Mouse (Mus musculus): ENCODE results near the gene Psg17.
"Not testable (repeated sequence)": the region's sequence is repeated elsewhere in the genome, so short reads cannot be mapped to it uniquely, and the experiment has no call there.

The Psg17 gene

DNA sequence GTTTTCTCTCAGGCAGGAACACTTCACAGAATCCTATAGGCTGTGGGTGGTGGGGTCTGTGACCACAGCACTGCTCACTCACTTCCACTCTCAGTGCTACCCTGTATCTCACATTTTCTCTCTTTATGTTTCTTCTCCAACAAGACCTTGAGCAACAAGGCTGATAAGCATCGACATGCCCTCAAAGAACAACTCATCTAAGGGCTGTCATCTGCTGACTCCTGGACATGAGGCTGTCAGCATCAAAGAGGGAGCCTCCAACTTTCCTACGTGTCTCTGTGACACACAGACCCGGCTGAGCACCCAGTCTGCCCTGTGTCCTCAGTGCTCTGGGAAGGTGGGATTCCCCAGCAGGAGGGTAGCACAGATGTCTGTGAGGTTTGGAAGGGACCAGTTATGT lies at the start of gene Psg17:
Gene Psg17 (minus strand): TSS at position 101 of the 400 bp plus-strand sequence.
- DNase-seq (ENCODE audit: low spot score) = no peak

DNA sequence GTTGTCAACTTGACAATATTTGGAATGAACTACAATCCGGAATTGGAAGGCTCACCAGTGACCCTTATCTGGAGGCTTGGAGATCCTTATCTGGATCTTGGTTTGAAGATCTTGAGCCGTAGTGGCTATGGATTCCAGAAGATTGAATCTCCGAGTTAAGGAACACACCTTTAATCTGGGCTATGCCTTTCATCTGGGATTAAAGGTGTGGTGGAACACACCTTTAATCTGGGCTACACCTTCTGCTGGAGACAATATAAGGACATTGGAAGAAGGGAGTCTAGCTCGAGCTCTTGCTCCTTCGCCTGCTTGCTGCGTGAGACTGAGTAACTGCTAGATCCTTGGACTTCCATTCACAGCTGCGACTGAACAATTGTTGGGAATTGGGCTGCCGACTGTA lies 49.6 kb upstream of the Psg17 start, which contains the start of gene Pglyrp1:
Gene Pglyrp1 (plus strand): TSS at position 301 of the 400 bp plus-strand sequence.
- not testable (repeated sequence) for DNase-seq (ENCODE audit: low spot score)

DNA sequence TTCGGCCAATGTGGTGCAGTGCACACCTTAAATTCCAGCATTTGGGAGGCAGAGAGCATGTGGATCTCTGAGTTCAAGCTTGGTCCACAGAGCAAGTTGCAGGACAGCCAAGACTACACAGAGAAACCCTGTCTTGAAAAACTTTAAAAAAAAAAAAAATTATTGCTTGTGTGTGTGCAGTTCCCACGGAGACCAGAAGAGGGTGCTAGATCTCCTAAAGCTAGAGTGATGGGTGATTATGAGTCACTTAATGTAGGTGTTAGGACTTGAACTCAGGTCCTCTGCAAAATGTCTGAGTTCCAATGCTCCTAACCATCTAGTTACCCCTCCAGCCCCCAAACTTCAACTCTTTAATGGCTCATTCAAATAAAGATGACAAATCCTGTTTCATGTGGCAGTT lies 47.1 kb upstream of the Psg17 start:
- DNase-seq (ENCODE audit: low spot score) = no peak

- no peak for DNase-seq (ENCODE audit: low spot score)
Measured at GRCm38 (mm10) chr7:18862801-18863200, 41.4 kb upstream of the Psg17 start.

- no peak for DNase-seq (ENCODE audit: low spot score)
Measured at GRCm38 (mm10) chr7:18858310-18858916, 37.0 kb upstream of the Psg17 start.

DNA sequence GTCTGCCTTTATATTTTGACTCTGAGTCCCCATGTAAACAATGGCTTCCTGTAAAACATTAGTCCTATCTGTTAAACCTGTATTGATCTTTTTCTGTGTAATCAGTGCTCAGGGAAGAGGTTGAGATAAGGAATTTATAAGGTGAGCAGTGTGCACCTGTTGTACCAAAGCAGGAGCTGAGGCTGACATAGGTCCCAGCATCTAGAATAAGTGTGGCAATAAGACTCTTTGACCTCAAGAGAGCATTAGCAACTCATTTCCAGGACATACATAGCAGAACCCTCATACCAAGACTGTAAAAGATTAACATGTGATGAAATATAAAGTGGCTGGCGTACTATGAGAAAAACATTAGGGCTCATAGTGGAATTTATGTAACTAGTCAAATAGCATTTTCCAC lies 27.0 kb upstream of the Psg17 start:
- DNase-seq (ENCODE audit: low spot score) = no peak

DNA sequence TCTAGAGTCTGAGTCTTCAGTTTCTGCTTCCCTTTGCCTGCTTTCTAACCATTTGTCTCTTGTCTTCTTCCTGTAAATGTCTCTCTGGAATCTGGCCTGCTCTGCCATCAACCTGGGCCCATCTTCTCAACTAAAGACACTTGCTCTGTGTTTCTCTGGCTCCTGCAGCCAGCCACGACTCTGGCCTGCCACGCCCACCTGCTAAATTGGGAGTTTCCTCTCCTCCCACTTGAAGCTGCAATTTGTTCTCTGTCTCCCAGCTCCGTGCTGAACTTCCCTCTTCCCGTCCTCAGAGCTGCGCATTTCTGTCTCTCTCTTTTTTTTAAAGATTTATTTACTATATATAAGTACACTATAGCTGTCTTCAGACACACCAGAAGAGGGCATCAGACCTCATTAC lies 23.4 kb upstream of the Psg17 start:
- no peak for DNase-seq (ENCODE audit: low spot score)

GRCm38 (mm10) chr7:18841174-18841567 lies 19.8 kb upstream of the Psg17 start:
- no peak for DNase-seq (ENCODE audit: low spot score)

DNA sequence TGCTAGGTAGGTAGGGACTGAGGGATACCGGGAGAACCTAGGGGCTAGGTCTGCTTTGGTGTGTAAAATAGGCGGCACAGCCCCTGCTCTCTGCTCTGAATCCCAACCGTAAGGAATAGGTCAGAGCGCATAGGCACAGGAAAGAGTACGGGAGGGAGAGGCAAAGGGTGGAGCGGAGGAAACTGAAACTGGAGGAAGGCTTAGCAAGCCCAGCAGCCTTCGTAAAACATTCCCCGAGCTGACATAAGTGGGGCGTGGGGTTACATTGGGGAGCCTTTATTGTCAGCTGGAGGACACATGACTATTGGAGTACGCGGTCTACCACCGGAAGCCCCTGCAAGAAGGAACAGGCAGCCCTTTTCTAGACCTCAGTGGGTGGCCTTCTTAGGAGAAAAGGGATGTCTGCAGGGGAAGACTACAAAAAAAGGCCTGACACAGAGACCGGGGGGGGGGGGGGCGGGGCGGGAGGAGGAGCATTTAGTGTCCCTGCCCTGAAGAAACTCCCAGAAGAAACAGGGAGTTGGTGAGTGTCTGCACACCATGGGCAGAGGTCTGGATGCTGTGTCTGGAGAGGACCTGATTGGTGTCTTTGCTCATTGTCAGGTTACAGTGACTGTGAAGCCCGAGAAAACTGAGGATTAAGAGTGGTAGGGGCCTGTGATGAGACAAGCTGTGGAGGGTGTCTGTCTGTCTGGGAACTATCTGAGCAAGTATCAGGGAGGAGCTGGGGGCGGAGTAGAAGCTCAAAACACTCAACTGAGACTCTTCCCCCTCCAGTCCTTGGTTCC lies 19.2 kb upstream of the Psg17 start:
- DNase-seq (ENCODE audit: low spot score) = no peak

DNA sequence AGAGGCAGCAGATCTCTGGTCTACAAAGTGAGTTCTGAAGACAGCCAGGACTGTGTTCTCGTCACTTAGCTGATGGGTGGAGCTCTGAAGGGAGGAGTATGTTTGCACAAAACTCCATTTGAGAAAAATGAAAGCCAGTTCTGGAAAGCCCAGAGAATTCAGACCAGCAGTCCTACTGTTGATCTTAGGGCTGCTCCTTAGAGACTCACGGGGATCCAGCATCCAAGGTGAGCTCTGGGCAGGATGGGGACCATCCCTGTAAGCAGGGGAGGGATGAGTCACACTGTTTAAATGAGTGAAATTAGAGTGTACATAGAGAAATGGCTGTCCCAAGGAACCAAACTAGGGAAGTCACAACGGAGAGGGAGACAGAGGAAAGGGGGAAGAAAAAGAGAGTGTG lies 18.5 kb upstream of the Psg17 start, which contains the start of gene Mill2:
Gene Mill2 (plus strand): TSS at position 102 of the 400 bp plus-strand sequence.
- DNase-seq (ENCODE audit: low spot score) = no peak

GRCm38 (mm10) chr7:18832298-18832697 lies 10.9 kb upstream of the Psg17 start:
- DNase-seq (ENCODE audit: low spot score) = no peak

- no peak for DNase-seq (ENCODE audit: low spot score)
Measured at GRCm38 (mm10) chr7:18829545-18829944, 8.1 kb upstream of the Psg17 start.

DNA sequence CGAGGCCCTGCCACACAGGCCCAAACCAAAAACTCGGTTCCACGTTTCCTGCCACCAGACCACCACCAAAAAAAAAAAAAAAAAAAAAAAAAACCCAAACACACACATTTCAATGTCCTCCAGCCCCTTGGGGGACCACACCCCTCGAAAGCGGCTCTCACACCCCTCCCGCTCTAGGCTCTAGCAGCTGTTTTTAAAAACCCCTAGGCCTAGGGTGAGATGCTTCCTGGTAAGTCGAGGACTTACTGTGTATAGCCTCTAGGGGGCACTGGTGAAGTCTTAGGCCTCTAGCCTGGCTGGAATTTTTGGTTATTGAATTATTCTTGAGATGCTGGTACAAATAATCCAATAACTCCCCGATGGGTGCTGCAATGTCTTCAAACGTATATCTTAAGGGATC lies 7.2 kb upstream of the Psg17 start:
- DNase-seq (ENCODE audit: low spot score) = no peak

DNA sequence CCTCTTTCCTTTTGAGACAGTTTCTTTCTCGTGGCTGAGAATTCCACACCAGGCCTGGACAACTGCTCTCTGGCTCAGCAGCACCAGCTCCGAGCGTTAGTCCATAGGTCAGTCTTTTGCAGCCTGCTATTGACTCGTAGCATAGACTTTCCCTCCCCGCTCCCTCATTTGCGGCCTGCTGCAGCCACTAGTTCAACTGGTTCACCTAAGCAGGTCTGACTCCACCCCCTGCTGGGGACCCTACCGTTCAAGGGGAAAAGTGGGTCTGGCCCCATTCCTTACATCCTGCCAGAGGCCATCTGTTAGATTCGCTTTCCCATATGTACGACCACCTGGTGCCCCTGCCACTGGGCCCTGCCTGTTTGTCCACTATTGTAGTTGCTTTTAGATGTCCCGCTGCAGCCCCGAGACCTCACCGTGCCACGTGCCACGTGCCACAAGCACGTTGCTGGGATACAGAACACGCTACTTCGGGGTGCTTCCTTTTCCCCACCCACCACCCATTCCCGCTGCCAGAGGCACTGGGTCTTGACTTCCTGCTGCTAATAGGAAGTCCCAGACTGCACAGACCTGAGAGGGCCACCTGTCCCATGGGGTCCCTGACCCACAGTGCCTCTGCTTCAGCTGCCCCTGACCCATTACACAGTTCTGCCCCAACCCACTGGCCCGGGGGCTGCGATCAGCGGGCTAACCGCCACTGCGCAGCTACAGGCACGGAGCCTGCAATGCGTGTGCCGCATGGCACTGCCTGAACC lies 6.6 kb upstream of the Psg17 start:
- no peak for DNase-seq (ENCODE audit: low spot score)

- no peak for DNase-seq (ENCODE audit: low spot score)
Measured at GRCm38 (mm10) chr7:18818301-18818700, 3.1 kb downstream of the Psg17 start.

DNA sequence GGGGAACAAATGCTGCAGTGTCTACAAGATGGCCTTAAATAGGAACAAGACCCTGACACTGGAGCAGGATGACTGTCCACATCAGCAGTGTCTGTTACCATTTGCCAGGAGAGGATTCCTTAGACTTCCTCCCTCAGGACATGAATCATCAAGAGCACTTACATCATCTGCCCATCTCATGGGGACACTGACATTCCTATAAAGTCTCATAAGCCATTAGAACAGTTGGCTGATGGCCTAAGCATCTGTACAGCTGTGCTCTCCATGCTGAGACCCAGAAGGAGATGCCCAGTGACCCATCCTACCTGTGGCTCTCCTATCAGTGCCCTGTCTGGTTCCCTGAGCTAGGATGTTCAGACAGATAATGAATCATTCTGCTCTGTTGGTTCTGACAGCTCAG lies 17.9 kb downstream of the Psg17 start:
- DNase-seq (ENCODE audit: low spot score) = no peak

DNA sequence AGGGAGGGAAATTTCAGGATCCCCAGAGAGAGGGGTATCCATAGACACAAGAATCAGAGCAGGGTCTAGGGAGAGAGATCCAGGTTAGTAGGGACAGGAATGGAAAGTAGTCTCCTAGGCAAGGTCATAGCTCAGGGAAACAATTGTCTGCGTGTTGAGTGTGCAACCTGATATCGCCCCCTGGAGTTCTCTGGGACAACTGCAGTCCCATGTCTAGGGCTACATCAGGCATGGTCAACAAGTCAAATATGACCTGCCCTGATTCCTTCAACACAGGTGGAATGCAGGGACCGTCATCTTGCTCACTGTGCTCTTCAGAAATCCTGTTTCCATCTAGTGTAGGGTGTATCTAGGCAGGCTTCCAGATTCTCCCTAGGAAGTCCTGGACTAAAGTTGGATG lies 22.3 kb downstream of the Psg17 start:
- DNase-seq (ENCODE audit: low spot score) = no peak

DNA sequence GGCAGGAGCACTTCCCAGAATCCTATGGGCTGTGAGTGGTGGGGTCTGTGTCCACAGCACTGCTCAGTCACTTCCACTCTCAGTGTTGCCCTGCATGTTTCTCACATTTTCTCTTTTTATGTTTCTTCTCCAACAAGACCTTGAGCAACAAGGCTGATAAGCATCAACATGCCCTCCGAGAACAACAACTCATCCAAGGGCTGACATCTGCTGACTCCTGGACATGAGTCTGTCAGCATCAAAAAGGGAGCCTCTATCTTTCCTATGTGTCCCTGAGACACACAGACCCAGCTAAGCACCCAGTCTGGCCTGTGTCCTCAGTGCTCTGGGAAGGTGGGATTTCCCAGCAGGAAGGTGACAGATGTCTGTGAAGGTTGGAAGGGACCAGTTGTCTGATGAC lies 23.0 kb downstream of the Psg17 start, which contains the start of gene Psg19:
Gene Psg19 (minus strand): TSS at position 101 of the 400 bp plus-strand sequence.
- no peak for DNase-seq (ENCODE audit: low spot score)

DNA sequence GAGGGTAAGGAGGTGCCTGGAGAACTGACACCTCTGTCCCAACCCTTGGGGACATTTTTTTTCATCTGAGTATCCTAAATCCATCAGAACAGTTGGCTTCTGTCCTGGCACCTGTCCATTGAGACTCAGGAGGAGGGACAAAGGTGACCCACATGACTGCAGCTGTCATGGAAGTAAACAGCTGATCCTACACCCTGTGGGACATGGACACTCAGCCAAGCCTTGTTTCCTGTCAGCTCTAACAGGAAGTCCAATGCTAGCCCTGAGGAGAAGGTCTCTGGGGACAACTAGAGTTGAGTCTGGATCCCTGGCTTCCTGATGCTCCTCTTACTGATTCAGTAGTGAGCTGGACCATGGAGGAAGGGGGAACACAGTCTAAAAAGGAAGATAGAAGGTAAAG lies 30.7 kb downstream of the Psg17 start:
- not testable (repeated sequence) for DNase-seq (ENCODE audit: low spot score)

DNA sequence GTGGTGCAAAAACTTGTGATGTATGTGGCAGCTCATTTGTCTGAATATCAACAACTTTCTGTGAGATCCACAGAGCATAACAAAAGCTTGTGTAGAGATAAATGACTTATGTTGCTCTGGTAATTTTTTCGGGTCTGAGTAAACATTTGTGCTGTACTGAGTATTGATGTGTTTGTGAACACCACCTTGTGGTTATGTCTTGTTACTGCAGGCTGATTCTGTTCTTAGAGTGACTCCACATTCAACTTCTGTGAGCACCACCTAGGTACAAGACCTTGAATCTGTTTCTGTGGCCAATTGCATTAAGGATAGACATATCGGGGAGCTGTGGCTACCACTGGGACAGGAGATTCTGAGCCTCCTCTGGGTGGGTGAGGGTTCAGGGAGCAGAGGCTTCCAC lies 40.1 kb downstream of the Psg17 start:
- not testable (repeated sequence) for DNase-seq (ENCODE audit: low spot score)

DNA sequence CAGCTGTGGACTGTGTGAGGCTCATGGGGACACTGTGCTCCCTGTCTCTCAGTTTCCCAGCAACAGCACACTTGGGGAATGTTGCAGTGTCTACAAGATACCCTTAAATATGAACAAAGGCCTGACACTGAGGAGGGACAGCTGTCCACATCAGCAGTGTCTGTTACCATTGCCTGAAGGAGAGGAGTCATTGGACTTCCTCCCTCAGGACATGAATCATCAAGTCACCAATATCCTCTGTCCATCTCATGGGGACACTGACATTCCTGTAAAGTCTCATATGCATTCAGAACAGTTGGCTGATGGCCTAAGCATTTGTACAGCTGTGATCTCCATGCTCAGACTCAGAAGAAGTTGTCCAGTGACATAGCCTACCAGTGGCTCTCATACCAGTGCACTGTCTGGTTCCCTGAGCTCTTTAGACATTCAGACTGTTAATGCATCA lies 42.0 kb downstream of the Psg17 start:
- no peak for DNase-seq (ENCODE audit: low spot score)
